Mouse (Mus musculus) bone marrow, adult 2 months (tissue): ENCODE data around the gene Il6ra.

Experiments
- CTCF ChIP-seq: fragments of 200-500 bp; IDR thresholded peaks from 2 replicates; pipeline ENCODE4 v1.5.1; 2011; ENCODE audit warnings: low read length, control low read depth; ENCODE audit not compliant: control insufficient read depth, insufficient read depth
- POLR2A ChIP-seq: fragments of 200-500 bp; IDR thresholded peaks from 2 replicates; pipeline ENCODE4 v1.6.1; 2011; ENCODE audit warnings: low read depth, mild to moderate bottlenecking, control low read depth, low read length, borderline replicate concordance; ENCODE audit not compliant: control insufficient read depth

DNA sequence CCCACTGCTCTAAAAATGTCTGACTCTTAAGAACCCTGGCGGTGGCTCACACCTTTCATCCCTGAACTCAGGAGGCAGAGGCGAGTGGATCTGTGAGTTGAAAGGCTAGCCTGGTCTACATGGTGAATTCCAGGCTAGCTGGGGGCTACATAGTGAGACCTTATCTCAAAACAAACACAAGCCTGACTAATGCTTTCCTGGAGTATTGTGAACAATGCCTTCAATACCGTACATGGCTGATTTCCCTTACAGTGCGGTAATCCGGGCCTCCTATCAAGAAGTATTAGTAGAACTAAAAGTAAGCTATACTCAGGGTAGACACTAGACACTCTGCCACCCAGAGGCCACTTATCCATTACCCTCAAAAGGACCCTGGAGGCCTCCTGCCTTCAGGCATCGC is 64.9 kb downstream of the Il6ra start:
- TF ChIP-seq CTCF (no peak), POLR2A (no peak)
